Mouse (Mus musculus) retina, postnatal 1 day (tissue): Measurements from ENCODE around the gene Fth1.
A peak's percentile ranks its signal among the peaks of the same experiment; 100 is the strongest.
"Not testable (repeated sequence)": the region's sequence is repeated elsewhere in the genome, so short reads cannot be mapped to it uniquely, and the experiment has no call there.

Source experiments
- DNase-seq: peaks from one replicate; pipeline ENCODE4 v3.0.0-alpha.2; 2012

The Fth1 gene

GRCm38 (mm10) chr19:9980258-9980657, at the start of gene Fth1:
Gene Fth1, plus strand, starts transcription at chr19:9980598.
- no peak for DNase-seq

GRCm38 (mm10) chr19:9931167-9931607, 49.2 kb upstream of the Fth1 start:
- DNase-seq: not testable (repeated sequence)

DNA sequence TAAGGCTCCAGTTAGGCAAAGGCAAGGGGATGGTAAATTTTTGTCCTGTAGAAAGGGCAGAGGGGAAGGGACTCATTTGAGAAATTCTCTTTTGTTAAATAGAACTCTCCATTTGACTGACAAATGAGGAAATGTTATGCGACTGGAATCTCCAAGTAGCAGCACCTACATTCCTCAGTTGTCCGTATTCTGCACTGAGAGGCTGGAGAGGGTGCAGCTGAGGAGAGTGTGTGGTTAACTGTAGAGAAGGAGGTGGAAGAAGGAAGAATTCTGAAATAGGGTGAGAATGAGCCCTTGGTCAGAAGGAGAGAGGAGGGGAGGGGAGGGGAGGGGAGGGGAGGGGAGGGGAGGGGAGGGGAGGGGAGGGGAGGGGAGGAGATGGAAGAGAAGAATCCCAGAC, 46.5 kb upstream of the Fth1 start:
- DNase-seq: no peak

DNA sequence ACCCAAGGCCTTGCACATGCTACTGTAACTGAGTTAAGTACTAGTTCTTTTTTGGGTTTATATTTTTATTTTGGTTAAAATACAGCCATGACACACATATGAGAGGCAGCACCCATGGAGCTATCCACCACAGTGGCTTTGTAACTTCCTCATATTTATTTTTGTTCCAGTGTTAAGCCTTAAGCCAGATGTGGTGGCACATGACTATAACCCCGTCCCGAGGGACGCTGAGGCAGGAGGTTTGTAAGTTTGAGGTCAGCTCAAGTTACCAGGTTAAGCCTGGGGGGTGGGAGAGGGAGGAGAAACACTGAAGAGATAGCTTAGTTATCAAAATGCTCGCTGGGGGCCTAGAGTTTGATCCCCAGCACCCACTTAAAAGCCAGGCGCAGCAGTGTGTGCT, 43.8 kb upstream of the Fth1 start:
- DNase-seq: no peak

GRCm38 (mm10) chr19:9937428-9937827, 43.0 kb upstream of the Fth1 start:
- no peak for DNase-seq

DNA sequence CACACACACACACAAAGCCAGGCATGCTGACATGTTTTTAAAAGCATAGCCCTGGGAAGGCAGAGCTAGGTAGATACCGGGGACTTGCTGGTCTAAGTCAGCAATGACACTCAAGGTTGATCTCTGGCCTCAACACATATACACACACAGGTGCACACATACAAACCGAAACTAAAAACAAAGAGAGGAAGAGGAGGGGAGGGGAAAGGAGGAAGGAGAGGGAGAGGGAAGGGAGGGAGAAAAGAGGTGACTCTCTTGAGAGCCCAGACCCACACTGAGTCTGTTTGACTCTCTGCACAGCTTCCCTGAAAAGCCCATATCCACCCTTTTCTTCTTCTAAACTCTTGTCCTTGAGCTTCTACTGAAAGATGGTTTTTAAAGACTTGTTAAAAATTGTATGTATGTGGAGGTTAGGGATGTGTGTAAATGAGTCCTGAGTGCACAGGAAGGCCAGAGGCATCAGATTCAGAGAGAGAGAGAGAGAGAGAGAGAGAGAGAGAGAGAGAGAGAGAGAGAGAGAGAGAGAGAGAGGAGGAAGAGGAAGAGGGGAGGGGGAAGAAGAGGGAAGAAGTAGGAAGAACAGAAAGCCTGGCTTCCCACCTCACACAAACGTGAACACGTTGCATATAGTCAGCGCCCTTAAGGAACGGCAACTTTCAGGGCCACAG, 42.1 kb upstream of the Fth1 start:
- no peak for DNase-seq

DNA sequence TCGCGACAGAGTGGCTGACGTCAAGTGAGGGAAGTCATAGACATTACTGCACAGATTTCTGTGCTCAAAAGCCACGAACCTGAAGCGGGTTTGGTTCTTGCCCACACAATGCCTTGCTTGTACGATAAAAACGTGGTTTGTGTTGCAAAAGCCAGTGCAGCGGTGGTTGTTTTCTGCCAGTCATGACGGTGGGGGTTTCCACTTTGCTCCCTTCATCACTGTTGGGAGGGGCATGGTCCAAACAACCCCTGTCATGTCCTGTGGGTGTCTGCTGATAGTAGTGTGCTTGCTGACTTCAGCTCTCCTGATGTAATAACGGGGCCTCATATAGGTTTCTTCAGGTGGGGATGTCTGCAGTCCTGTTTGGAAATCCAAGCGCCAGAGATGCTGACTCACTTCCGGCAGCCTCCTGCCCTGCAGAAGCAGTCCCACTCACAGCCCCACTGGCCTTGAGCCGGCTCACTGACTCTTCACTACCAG, 41.5 kb upstream of the Fth1 start:
- no peak for DNase-seq

DNA sequence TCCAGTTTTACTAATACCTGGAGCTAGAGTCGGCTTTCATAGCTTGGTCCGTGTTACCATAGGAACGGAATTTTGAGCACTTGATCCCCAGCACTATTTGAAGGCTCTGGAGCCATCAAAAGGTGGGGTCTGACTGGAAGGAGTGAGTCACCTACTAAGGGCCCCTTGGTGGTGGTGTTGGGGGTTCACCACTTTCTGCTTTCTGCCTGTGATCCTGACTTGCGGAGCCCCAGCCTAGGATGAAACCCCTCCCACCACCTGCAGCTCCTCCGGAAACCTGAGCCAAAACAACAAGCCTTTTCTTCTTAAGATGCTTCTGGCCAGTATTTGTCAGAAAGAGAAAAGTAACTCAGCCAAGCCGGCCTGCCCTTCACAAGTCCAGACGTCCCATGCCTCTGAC, 40.6 kb upstream of the Fth1 start:
- DNase-seq: no peak

GRCm38 (mm10) chr19:9940903-9941302, 39.5 kb upstream of the Fth1 start:
- DNase-seq: peak; percentile 91

- no peak for DNase-seq
These were observed 38.6 kb upstream of the Fth1 start for GRCm38 (mm10) chr19:9941809-9942208.

DNA sequence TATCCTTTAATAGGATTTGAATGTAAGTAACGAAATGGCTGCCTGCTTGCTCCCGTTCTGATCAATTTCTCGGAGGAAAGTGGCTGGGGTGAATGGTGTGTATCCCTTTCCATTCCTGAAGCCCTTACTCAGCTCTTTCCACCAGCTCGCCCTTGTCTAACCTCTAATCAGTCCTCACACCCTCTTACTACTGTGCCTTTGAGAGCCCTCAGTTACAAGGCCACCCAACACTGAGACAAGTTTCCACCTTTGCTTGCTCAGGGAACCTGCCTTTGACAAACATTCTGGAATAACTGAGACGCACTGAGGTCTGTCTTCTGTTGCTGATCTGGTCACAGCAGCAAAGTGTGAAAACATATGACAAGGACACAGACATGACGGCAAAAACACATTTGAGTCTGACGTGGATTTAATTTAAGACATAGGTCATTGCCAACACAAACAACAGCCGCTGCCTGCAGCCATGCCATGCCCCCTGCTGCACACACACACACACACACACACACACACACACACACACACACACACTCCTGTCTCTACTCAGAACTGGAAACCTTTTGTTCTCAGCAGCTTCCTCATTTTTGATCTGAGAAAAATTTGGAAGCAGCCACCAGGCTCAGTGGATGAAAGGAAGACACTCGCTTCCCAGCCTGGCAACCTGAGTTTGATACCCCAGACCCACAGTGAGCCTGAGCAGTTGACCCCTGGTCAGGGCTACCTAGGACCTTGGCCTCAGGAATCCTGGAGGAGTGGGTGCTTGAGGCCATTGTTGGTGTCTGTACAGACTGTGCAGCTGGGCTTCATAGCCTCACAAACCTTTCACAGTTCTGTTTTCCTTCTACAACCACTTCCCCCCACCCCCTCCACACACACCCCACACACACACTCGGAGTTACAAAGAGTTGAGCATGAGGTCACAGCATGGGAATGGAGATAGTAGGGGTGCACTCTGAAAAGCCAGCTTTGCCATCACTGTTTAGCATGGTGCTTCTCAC, 37.6 kb upstream of the Fth1 start:
- DNase-seq: peak; percentile 42

DNA sequence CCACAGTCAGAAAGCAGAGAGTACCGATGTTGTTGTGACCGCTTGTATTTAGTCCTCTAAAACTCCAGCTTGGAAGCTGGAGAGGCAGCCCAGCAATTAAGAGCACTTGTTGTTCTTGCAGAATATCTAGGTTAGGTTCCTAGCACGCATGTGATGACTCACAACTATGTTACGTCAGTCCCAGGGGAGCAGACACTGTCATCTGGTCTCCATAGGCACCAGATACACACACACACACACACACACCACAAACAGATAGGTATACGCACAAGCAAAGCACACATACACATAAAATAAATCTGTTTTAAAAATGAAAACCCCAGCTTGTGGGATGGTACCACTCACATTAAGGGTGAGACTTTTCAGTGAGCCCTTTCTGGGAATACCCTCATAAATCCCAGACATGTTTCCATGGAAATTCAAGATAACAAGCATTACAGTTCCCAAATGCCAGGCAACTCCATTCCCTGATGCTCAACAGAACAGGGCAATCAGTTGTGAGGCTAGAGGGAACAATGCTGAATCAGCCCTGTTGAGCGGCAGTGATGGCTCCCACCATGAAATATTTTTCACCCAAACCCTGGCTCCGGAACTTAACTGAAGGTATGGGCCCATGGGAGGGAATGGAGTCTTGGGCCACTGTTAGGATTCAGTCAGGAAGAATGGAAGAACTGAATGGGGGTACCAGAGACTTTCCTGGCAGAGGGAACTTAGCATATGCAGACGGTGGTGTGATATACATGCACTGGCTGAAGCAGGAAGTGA, 34.4 kb upstream of the Fth1 start:
- no peak for DNase-seq

DNA sequence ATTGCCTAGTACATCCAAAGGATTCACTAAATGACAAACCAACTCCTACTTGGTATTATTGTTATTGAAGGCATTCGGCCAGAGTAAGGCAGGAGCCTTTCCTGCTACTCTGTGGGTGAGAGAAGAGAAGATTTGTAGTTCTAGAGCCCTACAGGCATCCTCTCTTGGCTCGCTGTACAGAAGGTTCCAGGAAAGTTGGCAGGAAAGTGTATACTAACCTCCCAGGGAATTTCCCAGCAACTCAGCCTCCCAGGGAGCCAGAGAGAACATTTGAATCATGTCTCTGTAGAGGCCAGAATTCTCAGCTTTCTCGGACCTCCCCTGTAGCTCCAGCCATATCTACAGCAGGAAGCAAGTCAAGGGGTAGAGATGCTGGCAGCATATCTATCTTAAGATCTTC, 33.4 kb upstream of the Fth1 start:
- no peak for DNase-seq

GRCm38 (mm10) chr19:9952390-9952789, 28.0 kb upstream of the Fth1 start:
- DNase-seq: no peak

DNA sequence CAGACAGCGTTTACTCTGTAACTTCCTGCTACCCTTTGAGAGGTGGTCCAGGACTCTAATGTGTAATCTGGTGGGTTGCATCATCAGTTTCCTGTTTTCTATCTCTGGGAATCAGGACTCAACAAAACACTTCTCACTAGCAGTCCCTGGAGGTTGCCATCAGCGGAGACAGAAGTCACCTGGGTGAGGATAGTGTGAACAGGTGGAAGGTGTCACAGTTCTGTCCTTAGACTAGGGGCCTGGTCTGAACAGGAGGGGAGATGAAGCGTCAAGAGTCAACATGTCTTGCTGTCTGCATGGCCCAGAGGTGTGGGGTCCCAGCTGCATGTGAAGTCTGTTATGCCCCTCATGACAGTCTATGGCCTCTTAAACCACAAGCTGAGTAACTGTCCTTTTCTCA, 27.5 kb upstream of the Fth1 start:
- DNase-seq: no peak

DNA sequence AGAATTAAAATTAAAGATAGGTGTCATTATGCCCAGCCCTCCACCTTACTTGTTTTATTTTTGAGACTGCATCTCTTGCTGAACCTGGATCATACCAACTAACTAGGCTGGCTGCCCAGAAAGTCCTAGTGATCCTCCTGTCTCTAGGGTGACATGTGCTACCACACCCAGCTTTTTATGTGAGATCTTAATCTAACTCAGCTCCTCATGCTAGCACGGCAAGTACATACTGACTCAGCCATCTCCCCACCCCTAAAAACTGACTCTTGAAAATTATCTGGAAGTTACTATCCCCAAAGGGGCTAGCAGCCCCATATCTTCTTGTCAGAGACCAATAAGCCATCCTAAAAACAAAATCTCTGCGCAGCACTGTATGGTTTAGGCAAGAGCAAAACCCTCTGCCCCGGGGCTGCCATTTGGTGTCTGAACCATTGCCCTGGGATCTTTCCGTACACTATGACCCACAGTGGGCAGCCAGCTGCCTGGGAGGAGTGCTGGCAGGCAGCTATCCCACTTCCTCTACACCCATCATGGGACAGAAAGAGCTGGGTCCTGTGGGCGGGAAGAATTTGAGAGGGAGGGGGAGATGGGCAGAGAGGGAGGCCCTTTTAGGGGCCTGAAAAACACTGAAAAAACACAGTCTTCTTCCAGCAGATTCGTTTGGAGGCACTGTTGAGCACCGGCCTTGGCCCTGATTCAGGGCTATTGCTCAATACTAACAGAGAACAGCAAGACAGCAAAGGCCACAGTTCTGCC, 26.2 kb upstream of the Fth1 start:
- DNase-seq: peak; percentile 57

DNA sequence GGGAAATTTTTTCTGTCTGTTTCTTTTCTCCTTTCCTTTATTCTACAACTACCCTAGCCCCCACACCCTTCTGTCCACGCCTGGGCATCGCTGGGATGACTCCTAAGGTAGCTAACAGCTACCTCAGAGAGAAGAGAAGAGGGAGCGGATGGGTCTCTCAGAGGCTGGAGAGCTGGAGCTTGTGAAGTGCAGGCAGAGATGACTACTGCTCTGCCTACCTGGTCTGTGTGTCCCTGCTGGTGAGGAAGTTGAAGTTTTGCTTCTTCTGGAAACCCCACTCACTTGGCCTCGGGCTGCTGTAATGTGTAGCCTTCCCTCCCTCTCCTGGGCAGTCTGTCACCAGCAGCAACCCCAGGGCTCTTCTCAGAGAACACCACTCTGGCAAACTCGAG, 25.6 kb upstream of the Fth1 start:
- DNase-seq: peak; percentile 10

DNA sequence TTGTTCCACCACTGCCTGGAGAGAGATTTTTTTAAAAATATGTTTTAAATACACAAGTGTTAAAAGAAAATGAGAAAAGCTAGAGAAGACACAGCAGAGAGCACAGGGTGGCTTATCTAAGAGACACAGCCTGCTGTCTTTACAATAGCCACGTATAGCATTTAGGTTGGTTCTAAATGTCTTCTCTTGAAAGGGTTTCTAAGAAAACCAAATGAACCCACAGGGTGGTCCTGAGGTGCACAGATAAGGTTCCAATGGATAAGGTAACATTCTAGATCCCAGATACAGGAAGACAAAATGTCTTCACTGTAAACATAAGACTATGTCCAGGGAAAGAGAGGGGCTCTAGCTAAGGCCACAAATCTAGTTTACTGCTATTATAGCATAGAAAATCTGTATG, 25.0 kb upstream of the Fth1 start:
- no peak for DNase-seq

- no peak for DNase-seq
These were observed 23.6 kb upstream of the Fth1 start for GRCm38 (mm10) chr19:9956624-9957388.

GRCm38 (mm10) chr19:9957965-9958364, 22.4 kb upstream of the Fth1 start:
- DNase-seq: no peak

DNA sequence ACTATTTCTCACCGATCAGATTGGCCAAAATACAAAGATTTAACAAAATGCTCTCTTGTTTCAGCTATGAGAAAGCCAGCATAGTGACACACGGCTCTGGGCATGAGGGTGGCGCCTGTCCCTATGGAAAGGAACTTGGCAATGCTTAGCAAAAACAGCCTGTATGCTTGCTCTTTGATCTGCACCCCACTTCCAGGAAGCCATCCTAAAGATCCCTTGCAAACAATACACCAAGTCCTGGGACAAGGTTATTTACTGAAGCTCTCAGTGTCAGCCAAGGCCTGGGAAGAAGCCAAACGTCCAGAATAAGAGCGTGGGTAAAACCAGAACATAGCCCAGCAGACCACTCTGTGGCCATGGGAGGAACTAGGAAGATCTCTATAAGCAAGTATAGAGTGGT, 19.6 kb upstream of the Fth1 start:
- DNase-seq: no peak
